Mouse (Mus musculus) adrenal gland, adult (tissue): ENCODE measurements around the gene Abcf1.
A peak's percentile ranks its signal among the peaks of the same experiment; 100 is the strongest.
"Not testable (repeated sequence)": the region's sequence is repeated elsewhere in the genome, so short reads cannot be mapped to it uniquely, and the experiment has no call there.

Experiments used
- DNase-seq, 2 experiments: peaks; one replicate each; pipeline ENCODE4 v3.0.0; 2022 to 2023; ENCODE audit warnings: low spot score in 1 of 2; ENCODE audit not compliant: inconsistent age in 2 of 2

Gene Abcf1

GRCm38 (mm10) chr17:35969418-35970389, at the start of gene Abcf1:
TSS of gene Abcf1 (minus strand) at chr17:35969761.
- DNase-seq = peak; percentile 99 to 100

- DNase-seq = peak in 1 of 2 experiments; percentile 71
These were observed 49.4 kb upstream of the Abcf1 start for GRCm38 (mm10) chr17:36018979-36019378.

GRCm38 (mm10) chr17:36017046-36017445, 47.5 kb upstream of the Abcf1 start:
- DNase-seq = no peak

- DNase-seq = no peak
These were observed 45.4 kb upstream of the Abcf1 start for GRCm38 (mm10) chr17:36014977-36015376.

- DNase-seq = not testable (repeated sequence)
These were observed 34.8 kb upstream of the Abcf1 start for GRCm38 (mm10) chr17:36004409-36004808.

GRCm38 (mm10) chr17:36003331-36003730, 33.8 kb upstream of the Abcf1 start:
- no peak for DNase-seq

GRCm38 (mm10) chr17:36001966-36002365, 32.4 kb upstream of the Abcf1 start:
- DNase-seq = no peak

GRCm38 (mm10) chr17:36001121-36001897, 31.7 kb upstream of the Abcf1 start:
- DNase-seq = peak in 1 of 2 experiments; percentile 38

- no peak for DNase-seq
These were observed 30.8 kb upstream of the Abcf1 start for GRCm38 (mm10) chr17:36000349-36000748.

GRCm38 (mm10) chr17:35999356-35999755, 29.8 kb upstream of the Abcf1 start:
- DNase-seq = no peak

- DNase-seq = no peak
These were observed 29.2 kb upstream of the Abcf1 start for GRCm38 (mm10) chr17:35998545-35999305.

- peak; percentile 36 to 72 for DNase-seq
These were observed 28.4 kb upstream of the Abcf1 start for GRCm38 (mm10) chr17:35997713-35998510.

- peak; percentile 96 to 100 for DNase-seq
These were observed 27.4 kb upstream of the Abcf1 start for GRCm38 (mm10) chr17:35996949-35997348.

- DNase-seq = no peak
These were observed 25.3 kb upstream of the Abcf1 start for GRCm38 (mm10) chr17:35994879-35995240.

- DNase-seq = peak; percentile 87 to 95
These were observed 24.8 kb upstream of the Abcf1 start for GRCm38 (mm10) chr17:35994175-35994878.

- peak; percentile 79 to 89 for DNase-seq
These were observed 24.1 kb upstream of the Abcf1 start for GRCm38 (mm10) chr17:35993675-35994074.

GRCm38 (mm10) chr17:35991781-35992180, 22.2 kb upstream of the Abcf1 start:
- no peak for DNase-seq

- no peak for DNase-seq
These were observed 12.2 kb upstream of the Abcf1 start for GRCm38 (mm10) chr17:35981776-35982175.

- peak; percentile 69 to 87 for DNase-seq
These were observed 10.8 kb upstream of the Abcf1 start for GRCm38 (mm10) chr17:35980363-35980754.
